Mouse (Mus musculus): ENCODE data around the gene Flnc. TPM values are rescaled to one million over a fixed set of nuclear protein-coding genes. Genes with fewer than 3 reads are reported as not detected.

Flnc gene
- 7.2 and 24.8 TPM in 2 replicates for polyA plus RNA-seq (2012; rRNA removed; ENCODE audit: low replicate concordance)

DNA sequence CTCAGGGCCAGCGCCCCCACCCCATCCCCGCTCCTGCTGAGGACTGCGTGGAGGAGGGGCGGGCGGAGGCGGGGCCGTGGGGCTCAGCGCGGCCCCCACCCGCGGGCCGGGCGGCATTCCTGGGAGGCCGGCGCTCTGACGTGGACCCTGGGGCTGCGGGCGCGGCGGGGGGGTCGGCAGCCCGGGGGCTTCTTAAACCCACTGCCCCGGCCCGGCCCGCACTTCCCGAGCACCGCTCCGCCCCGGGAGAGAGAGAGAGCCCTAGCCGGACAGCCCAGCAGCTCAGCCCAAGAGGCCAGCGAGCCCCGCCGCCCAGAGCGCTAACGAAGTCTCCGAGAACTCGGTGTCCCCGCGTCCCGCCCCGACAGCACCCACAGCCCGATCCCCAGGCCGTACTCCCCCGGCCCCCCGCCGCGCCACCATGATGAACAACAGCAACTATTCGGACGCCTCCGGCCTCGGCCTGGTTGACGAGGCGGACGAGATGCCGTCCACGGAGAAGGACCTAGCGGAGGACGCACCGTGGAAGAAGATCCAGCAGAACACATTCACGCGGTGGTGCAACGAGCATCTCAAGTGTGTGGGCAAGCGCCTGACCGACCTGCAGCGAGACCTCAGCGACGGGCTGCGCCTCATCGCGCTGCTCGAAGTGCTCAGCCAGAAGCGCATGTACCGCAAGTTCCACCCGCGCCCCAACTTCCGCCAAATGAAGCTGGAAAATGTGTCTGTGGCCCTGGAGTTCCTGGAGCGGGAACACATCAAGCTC is at the start of gene Flnc:
Gene Flnc, plus strand, starts transcription at position 219 of the 766 bp plus-strand sequence.

DNA sequence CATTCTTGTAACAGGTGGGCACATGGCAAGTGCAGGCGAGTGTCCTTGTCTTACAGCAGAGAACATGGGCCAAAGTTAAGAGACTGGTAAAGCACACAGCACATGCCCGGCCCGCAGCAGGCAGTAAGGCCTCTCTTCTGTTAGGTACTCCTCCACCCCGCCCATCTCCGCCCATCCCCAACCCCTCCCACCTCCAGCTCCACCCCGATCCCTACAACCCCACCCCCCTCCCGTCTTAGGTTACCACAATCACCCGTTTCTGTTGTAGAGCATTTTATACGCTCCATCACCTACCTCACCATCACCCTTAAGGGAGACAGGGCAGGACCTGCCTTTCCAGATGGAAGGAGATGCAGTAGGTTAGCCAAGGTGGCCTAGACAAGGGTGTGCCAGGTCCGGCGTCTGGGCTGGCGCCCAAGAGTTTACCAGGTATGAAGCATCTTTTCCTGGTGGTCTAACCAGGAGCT is 45.0 kb upstream of the Flnc start, which contains the start of gene Opn1sw:
Gene Opn1sw, minus strand, starts transcription at position 417 of the 467 bp plus-strand sequence.

DNA sequence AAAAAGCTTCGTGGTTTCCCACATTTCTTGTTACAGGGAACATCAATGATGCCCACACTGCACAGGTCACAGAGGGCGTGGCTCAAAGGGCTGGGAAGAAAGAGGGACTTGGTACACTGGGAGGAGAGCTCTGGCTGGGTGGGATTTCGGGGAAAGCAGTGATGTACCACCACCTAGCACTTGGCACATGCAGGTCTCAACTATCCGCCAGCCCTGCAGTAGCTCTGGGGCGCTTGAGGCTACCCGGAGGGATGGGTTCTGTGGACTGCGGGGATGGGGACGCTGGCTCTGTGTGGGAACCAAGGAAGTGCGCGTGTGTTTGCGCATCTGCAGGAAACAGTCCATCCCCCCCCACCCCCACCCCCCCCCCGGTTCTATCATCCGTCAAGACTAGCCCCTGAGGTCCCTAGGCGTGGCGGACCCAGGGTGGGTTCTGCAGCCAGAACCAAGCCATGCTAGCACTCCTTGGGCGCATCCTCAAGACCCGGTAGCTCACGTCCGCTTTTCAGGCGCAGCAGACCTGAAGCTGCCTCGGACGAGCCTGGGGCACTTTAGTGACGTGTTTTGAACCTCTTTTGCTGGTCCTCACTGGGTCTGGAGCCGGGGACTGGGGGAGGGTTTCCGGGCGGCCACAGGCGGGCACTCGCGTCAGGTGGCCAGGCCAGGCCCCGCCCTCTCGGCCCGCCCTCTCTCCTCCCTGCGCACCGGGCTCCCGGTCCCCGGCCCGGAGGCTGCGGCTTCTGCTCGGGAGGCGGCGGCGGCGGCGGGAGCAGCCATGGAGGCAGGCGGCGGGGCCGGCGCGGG is 36.9 kb upstream of the Flnc start, which contains the start of gene Ccdc136:
Gene Ccdc136, plus strand, starts transcription at position 400 of the 804 bp plus-strand sequence.

DNA sequence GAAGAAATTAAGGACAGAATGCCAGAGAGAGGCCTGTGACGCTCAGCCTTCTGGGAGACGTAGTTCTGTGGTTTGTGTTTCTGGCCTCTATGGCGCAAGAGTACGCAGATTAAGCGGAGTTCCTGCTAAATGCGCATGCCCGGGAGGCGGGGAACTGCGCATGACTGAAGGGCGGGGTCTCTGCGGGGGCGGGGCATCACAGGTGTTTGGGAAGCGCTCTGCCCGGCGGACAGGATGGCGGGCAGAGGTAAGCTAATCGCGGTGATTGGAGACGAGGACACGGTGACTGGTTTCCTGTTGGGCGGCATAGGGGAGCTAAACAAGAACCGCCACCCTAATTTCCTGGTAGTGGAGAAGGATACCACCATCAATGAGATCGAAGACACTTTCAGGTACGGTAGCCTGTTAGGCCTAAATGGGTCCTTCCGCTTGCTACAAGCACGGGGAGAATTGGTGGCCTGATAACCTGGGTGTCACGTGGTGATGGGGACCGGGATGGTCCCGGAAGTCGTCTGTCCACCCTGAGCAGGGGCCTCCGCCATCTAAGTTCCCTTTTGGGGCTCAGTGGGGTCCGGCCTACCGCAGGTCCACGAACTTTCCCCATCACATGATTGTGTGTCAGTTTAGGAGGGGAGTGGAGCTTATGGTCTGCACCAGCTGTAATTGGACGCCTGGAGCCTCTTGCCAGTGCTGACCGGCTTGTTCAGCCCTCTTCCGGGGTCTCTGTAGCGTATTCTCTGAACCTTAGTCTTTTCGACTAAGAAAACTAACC is 34.7 kb downstream of the Flnc start, which contains the start of gene Atp6v1f:
Gene Atp6v1f, plus strand, starts transcription at position 136 of the 772 bp plus-strand sequence.

DNA sequence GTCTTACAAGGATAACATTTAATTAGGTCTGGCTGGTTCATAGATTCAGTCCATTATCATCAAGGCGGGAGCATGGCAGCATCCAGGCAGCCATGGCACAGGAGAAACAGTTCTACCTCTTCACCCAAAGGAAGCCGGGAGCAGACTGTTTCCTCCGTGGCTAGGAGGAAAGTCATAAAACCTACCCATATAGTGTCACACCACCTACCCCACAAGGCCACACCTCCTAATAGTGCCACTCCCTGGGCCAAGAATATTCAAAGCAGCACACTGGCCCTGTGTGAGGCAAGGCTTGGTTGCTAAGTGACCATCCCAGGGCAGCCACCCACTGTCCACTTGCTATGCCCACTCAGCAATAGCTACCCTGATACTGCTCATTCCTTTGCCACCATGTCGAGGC is 38.1 kb downstream of the Flnc start, which contains the start of gene Atp6v1fnb:
Gene Atp6v1fnb, plus strand, starts transcription at position 301 of the 400 bp plus-strand sequence.

DNA sequence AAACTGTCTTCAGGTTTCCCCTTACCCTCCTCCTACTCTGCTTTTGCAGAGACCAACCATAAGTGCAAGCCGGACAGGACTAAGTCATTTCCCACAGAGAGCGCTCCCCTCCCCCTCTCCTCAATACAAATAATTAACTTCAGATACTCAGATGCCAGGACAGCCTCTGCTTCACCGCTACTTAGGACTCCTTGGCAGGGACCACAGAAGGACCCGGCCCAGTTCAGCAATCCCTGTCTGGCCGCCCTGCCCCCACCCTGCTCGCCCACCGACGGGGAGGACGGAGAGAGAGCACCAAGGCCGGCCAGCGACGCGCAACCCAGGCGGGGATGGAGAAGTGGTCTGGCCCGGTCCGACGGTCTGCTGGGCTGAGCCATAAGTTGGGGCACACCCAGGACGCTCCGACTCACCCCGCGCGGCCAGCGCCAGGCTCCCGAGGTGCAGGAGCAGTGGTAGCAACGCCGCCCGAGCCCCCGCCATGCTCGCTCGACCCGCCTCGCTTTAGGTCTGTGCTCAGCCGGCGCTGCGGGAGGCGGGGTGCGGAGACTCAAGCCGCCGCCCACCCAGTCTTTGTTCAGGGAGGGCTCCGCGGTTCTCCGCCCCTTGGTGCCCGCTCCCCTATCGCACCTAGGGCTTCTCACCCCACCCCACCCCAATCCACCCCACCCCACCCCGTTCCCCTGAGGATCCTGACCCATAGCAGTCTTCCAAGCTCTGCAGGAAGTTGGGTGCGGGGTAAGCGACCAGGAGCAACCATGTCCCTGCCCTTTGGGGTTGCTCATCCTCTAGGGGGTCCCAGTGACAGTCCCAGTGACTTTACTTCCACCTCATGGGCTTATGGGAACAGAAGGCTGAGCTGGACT is 74.6 kb downstream of the Flnc start, which contains the start of gene Kcp:
Gene Kcp, minus strand, starts transcription at position 506 of the 863 bp plus-strand sequence.

Other genes starting within 250 kb of the Flnc start
- gene Impdh1, start 216.9 kb upstream of the Flnc start, polyA plus RNA-seq (2012; rRNA removed; ENCODE audit: low replicate concordance), result 90.2 and 106 TPM in 2 replicates
- 18.5 and 22.5 TPM in 2 replicates for gene Hilpda, start 160.8 kb upstream of the Flnc start, polyA plus RNA-seq (2012; rRNA removed; ENCODE audit: low replicate concordance)
- 0.72 and 1.4 TPM in 2 replicates for gene Fam71f2, start 153.7 kb upstream of the Flnc start, polyA plus RNA-seq (2012; rRNA removed; ENCODE audit: low replicate concordance)
- not detected in 2 replicates for gene Fam71f1, start 114.1 kb upstream of the Flnc start, polyA plus RNA-seq (2012; rRNA removed; ENCODE audit: low replicate concordance)
- gene Calu, start 85.2 kb upstream of the Flnc start, polyA plus RNA-seq (2012; rRNA removed; ENCODE audit: low replicate concordance), result 37.9 and 99.2 TPM in 2 replicates
- gene Opn1sw, start 44.8 kb upstream of the Flnc start, polyA plus RNA-seq (2012; rRNA removed; ENCODE audit: low replicate concordance), result 0.23 TPM in 1 of 2 replicates, not detected in the other
- gene Ccdc136, start 36.9 kb upstream of the Flnc start, polyA plus RNA-seq (2012; rRNA removed; ENCODE audit: low replicate concordance), result 1.0 and 7.7 TPM in 2 replicates
- 294 and 350 TPM in 2 replicates for gene Atp6v1f, start 34.5 kb downstream of the Flnc start, polyA plus RNA-seq (2012; rRNA removed; ENCODE audit: low replicate concordance)
- not detected in 2 replicates for gene Atp6v1fnb, start 38.2 kb downstream of the Flnc start, polyA plus RNA-seq (2012; rRNA removed; ENCODE audit: low replicate concordance)
- gene Kcp, start 74.7 kb downstream of the Flnc start, polyA plus RNA-seq (2012; rRNA removed; ENCODE audit: low replicate concordance), result 12.5 and 14.3 TPM in 2 replicates
- gene Irf5, start 93.4 kb downstream of the Flnc start, polyA plus RNA-seq (2012; rRNA removed; ENCODE audit: low replicate concordance), result 43.6 and 84.5 TPM in 2 replicates
- 39.4 and 50.6 TPM in 2 replicates for gene Tnpo3, start 176.6 kb downstream of the Flnc start, polyA plus RNA-seq (2012; rRNA removed; ENCODE audit: low replicate concordance)

Data from mammary gland, adult 2 months (tissue).